Mouse (Mus musculus) limb, embryonic 13.5 days (tissue): ENCODE results near the gene Olfr633. TPM values are rescaled to one million over a fixed set of nuclear protein-coding genes. Genes with fewer than 3 reads are reported as not detected.
"Not testable (repeated sequence)": the region's sequence is repeated elsewhere in the genome, so short reads cannot be mapped to it uniquely, and the experiment has no call there.

Experiments used
- ATAC-seq: fragments of 200-750 bp; cut with Nextera tagmentation; 2 replicates; pipeline ENCODE4 v1.8.0; 2017; ENCODE audit warnings: low read depth, moderate number of reproducible peaks, moderate TSS enrichment; ENCODE audit not compliant: low FRiP score
- H3K27ac ChIP-seq: fragments of 300-500 bp; sonication (generic); 2 replicates; pipeline ENCODE4 v1.5.1; 2015; ENCODE audit warnings: inconsistent platforms, mild to moderate bottlenecking, moderate library complexity
- H3K27me3 ChIP-seq: fragments of 300-500 bp; sonication (generic); 2 replicates; pipeline ENCODE4 v1.6.1; 2015; ENCODE audit warnings: mild to moderate bottlenecking, inconsistent platforms
- H3K36me3 ChIP-seq: fragments of 300-500 bp; sonication (generic); 2 replicates; pipeline ENCODE4 v1.6.1; 2015; ENCODE audit warnings: inconsistent platforms, mild to moderate bottlenecking, moderate library complexity
- H3K4me1 ChIP-seq: fragments of 300-500 bp; sonication (generic); 2 replicates; pipeline ENCODE4 v1.6.1; 2015; ENCODE audit warnings: inconsistent platforms
- H3K4me2 ChIP-seq: fragments of 300-500 bp; sonication (generic); replicated peaks from 2 replicates; pipeline ENCODE4 v1.6.1; 2015; ENCODE audit warnings: inconsistent platforms, mild to moderate bottlenecking, moderate library complexity
- H3K4me3 ChIP-seq: fragments of 300-500 bp; sonication (generic); 2 replicates; pipeline ENCODE4 v1.5.1; 2015; ENCODE audit warnings: moderate library complexity, mild to moderate bottlenecking, inconsistent platforms
- H3K9ac ChIP-seq: fragments of 300-500 bp; sonication (generic); 2 replicates; pipeline ENCODE4 v1.6.1; 2015; ENCODE audit warnings: mild to moderate bottlenecking, inconsistent platforms
- H3K9me3 ChIP-seq: fragments of 300-500 bp; sonication (generic); 2 replicates; pipeline ENCODE4 v1.6.1; 2016; ENCODE audit warnings: inconsistent platforms
- WGBS: fragments of 180-500 bp; shearing (Covaris S2); methylation state at CpG from one replicate; pipeline ENCODE4 v1.1.7; 2015; 5-methylcytosine and 5-hydroxymethylcytosine counted together
- polyA plus RNA-seq: library from polyadenylated mRNA; unstranded; fragments of >200 nt; fragmentation: Nextera tagmentation; extraction: Ambion mirVana; gene quantifications from 2 replicates; pipeline ENCODE4 v1.2.1, GENCODE M21; 2015

Gene Olfr633
- polyA plus RNA-seq = not detected in 2 replicates

DNA sequence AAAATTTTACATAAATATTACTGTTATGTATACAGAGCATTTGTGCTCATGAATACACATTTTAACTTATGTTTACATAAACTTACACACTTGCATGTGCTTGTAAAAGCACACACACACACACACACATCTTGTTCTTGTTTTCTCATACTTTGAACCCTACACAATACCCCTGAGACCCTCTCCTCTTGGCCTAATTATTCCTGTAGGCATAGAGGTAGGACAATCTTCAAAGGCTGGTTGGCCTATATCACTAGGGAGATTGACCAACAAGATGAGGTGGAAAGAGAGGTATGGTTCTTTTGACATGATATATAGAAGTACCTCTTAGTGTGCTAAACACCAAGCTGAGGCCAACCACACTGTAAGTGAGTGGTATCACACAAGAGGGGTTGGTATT lies at the start of gene Olfr633:
Gene Olfr633 (plus strand): TSS at position 301 of the 400 bp plus-strand sequence.
- no peak for ATAC-seq

DNA sequence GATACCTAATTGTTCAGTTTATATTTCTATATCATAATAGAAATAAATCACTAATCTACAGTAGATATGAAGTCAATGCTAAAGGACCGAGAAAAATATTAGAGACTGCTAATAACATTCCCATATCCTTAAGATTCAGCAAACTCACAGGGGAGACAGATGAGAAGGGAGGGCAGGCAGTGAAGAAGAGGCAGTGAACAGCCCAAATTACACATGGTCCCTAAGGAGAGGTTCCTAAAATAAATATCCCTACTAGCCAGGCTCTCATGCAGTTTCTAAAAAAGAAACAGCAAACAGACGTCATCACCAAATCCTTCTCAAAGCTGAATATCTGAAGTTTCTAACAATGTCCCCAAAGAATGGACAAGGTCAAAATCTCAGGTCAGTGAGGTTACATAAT lies 41.0 kb upstream of the Olfr633 start, which contains the start of gene Olfr65:
Gene Olfr65 (plus strand): TSS at position 301 of the 400 bp plus-strand sequence.
- Histone ChIP-seq H3K4me2 (no peak within 1 kb of the TSS), H3K27ac (no peak within 1 kb of the TSS), H3K9ac (no peak within 1 kb of the TSS), H3K4me1 (no peaks in the 10 kb centered on the region), H3K9me3 (no peaks in the 10 kb centered on the region), H3K27me3 (no peaks in the 10 kb centered on the region), H3K4me3 (no peak within 1 kb of the TSS), H3K36me3 (no peaks in the 10 kb centered on the region)
- no peak for ATAC-seq
- 85% methylated on average over 2 of the region's 2 CpGs for WGBS

More for the DNA sequence above, at the start of gene Olfr633:
- no peaks in the 10 kb centered on the region for H3K4me1 ChIP-seq
- H3K9ac ChIP-seq = no peak within 1 kb of the TSS
- no peaks in the 10 kb centered on the region for H3K9me3 ChIP-seq
- H3K4me2 ChIP-seq = no peak within 1 kb of the TSS
- H3K4me3 ChIP-seq = no peak within 1 kb of the TSS
- no peak within 1 kb of the TSS for H3K27ac ChIP-seq
- no peaks in the 10 kb centered on the region for H3K27me3 ChIP-seq
- no peaks in the 10 kb centered on the region for H3K36me3 ChIP-seq

DNA sequence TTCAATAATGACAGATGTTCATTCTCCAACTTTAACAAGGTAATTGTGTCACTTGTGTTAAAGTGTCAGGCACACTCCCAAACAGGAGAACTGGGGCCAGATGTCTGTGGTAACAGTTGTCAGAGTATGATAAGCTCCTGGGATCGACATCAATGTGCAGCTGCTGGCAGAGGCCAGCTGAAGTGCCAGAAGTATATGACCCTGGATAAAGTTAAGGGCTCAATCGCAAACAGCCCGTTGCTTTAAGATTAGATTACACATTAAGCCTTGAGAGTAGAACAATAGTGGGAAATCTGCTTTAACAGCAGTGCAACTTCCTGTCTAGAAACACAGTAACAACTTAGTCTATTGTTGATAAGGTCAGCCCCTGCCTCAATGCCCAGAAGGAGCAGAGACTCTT lies 34.2 kb upstream of the Olfr633 start:
- Histone ChIP-seq H3K9me3 (no peaks in the 10 kb centered on the region), H3K4me3 (no peak overlapping the region), H3K9ac (no peak overlapping the region), H3K4me1 (no peaks in the 10 kb centered on the region), H3K36me3 (no peaks in the 10 kb centered on the region), H3K4me2 (no peak overlapping the region), H3K27ac (no peak overlapping the region), H3K27me3 (no peaks in the 10 kb centered on the region)
- ATAC-seq = no peak
- WGBS = 22% methylated on average over 3 of the region's 3 CpGs

DNA sequence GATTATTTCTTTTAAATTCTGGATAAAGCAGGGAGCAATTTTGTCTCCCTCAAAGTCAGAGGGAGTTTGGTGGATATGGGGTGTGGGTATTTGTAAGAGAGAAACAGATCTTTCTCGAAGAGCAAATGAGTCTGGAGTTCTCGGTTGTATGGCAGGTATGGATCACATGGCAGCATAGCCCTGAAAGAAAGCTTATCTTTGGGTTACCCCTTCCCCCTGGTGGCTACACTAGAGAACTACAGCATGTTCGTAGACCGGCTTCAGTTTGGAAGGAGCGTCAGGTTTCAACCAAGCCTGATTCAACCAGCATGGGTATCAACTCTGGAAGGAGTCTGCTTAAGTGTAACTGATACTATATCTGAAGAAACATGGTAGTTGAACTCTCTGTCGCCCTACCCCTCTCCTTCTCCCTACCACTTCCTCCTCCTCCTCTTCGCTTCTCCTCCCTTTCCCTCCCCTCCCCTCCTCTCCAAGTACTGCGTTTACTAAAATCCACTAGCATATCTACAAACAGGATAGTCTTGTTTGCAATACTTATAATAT lies 31.2 kb upstream of the Olfr633 start:
- H3K27ac ChIP-seq = no peak overlapping the region
- no peak overlapping the region for H3K4me2 ChIP-seq
- ATAC-seq = no peak
- H3K36me3 ChIP-seq = no peaks in the 10 kb centered on the region
- no peak overlapping the region for H3K4me3 ChIP-seq
- H3K27me3 ChIP-seq = no peaks in the 10 kb centered on the region
- no peaks in the 10 kb centered on the region for H3K4me1 ChIP-seq
- H3K9ac ChIP-seq = no peak overlapping the region
- H3K9me3 ChIP-seq = no peaks in the 10 kb centered on the region
- WGBS = 40% methylated on average over 8 of the region's 8 CpGs

DNA sequence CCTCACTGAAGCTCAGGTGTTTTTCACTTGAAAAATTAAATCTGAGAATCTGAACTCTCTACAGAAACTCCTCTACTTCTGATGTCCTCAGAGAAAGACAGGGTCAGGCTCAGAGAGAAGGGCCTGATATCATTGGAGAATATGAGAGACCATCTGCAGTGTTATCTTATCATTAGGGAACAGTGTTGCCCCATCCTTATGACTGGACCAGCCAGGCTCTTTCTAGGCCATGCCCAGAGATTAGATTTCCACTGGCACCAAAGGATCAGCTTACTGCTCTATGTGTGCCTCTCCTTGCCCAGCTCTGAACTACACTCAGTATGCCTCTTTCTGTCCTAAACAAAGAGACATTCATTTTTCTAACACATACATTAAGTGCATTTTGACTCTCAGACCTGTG lies 28.9 kb upstream of the Olfr633 start:
- H3K27me3 ChIP-seq = no peaks in the 10 kb centered on the region
- no peak overlapping the region for H3K4me3 ChIP-seq
- H3K9me3 ChIP-seq = no peaks in the 10 kb centered on the region
- H3K4me1 ChIP-seq = no peaks in the 10 kb centered on the region
- no peak overlapping the region for H3K4me2 ChIP-seq
- H3K27ac ChIP-seq = no peak overlapping the region
- no peaks in the 10 kb centered on the region for H3K36me3 ChIP-seq
- no peak for ATAC-seq
- no peak overlapping the region for H3K9ac ChIP-seq

GRCm38 (mm10) chr7:103928525-103928924 lies 15.7 kb upstream of the Olfr633 start, which contains the start of gene Olfr631:
Olfr631 (plus strand) TSS chr7:103928825.
- no peaks in the 10 kb centered on the region for H3K4me1 ChIP-seq
- no peak for ATAC-seq
- no peak within 1 kb of the TSS for H3K9ac ChIP-seq
- H3K36me3 ChIP-seq = no peaks in the 10 kb centered on the region
- no peak within 1 kb of the TSS for H3K4me2 ChIP-seq
- no peak within 1 kb of the TSS for H3K4me3 ChIP-seq
- no peaks in the 10 kb centered on the region for H3K27me3 ChIP-seq
- H3K9me3 ChIP-seq = no peaks in the 10 kb centered on the region
- no peak within 1 kb of the TSS for H3K27ac ChIP-seq

DNA sequence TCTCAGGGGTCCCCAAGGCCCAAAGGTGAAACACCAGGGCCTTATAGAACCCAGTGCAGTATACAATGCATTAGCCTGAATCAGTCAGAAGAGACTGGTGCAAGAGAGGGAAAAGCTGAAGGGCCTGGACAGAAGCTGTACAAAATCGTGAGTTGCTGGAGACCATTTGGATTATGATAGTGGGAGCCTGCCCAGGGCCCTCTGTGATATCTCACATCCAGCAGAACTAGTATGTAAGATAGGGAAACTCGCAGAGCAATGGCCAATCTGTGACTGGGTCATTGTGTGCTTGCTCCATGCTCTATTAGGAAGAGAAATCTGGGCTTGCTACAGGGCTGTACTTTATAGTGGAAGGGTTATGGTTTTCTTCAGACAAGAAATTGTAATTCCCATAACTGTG lies 10.0 kb upstream of the Olfr633 start, which contains the start of gene Olfr632:
Gene Olfr632 (plus strand): TSS at position 84 of the 400 bp plus-strand sequence.
- no peak for ATAC-seq
- Histone ChIP-seq H3K36me3 (no peaks in the 10 kb centered on the region), H3K4me1 (no peaks in the 10 kb centered on the region), H3K27ac (no peak within 1 kb of the TSS), H3K27me3 (no peaks in the 10 kb centered on the region), H3K4me2 (no peak within 1 kb of the TSS), H3K4me3 (no peak within 1 kb of the TSS), H3K9ac (no peak within 1 kb of the TSS), H3K9me3 (no peaks in the 10 kb centered on the region)
- 59% methylated on average over 2 of the region's 2 CpGs for WGBS

GRCm38 (mm10) chr7:103942730-103943129 lies 1.5 kb upstream of the Olfr633 start:
- ATAC-seq = no peak

GRCm38 (mm10) chr7:103966873-103967272 lies 22.6 kb downstream of the Olfr633 start:
- H3K9ac ChIP-seq, ATAC-seq, H3K9me3 ChIP-seq, H3K27me3 ChIP-seq, H3K27ac ChIP-seq, H3K4me1 ChIP-seq, H3K4me2 ChIP-seq, H3K36me3 ChIP-seq, H3K4me3 ChIP-seq: not testable (repeated sequence)
- WGBS = 94% methylated on average over 22 of the region's 22 CpGs

More at GRCm38 (mm10) chr7:103942730-103943129, 1.5 kb upstream of the Olfr633 start:
- Histone ChIP-seq H3K27ac (no peak overlapping the region), H3K27me3 (no peaks in the 10 kb centered on the region), H3K4me1 (no peaks in the 10 kb centered on the region), H3K9me3 (no peaks in the 10 kb centered on the region), H3K4me3 (no peak overlapping the region), H3K9ac (no peak overlapping the region), H3K36me3 (no peaks in the 10 kb centered on the region), H3K4me2 (no peak overlapping the region)
- WGBS = 38% methylated on average over 2 of the region's 2 CpGs

GRCm38 (mm10) chr7:103970852-103971251 lies 26.6 kb downstream of the Olfr633 start, which contains the start of gene Olfr635:
Olfr635 (plus strand) TSS chr7:103971152.
- Histone ChIP-seq H3K27me3 (no peaks in the 10 kb centered on the region), H3K27ac (no peak within 1 kb of the TSS), H3K36me3 (no peaks in the 10 kb centered on the region), H3K9me3 (no peaks in the 10 kb centered on the region), H3K4me2 (no peak within 1 kb of the TSS), H3K4me1 (no peaks in the 10 kb centered on the region), H3K9ac (no peak within 1 kb of the TSS), H3K4me3 (no peak within 1 kb of the TSS)
- 71% methylated on average over 1 of the region's 1 CpGs for WGBS
- ATAC-seq = no peak

DNA sequence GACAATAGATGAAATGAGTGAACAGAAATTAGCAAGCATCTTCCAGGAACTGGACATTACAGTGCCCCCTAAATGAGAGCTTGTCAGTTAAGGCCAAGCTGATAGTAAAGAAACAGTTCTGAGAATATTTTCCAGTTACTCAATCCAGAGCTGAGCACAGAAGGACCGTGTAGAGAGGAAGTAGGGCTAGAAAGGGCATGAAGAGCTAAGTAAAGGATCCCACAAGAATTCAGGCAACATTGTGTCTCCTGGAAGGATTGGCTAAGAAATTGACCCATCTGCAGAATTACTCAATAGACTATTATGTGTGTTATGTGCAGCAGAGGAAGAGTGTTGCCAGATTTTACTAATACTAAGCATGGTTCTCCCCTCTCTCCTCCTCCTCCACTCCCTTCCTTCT lies 27.5 kb downstream of the Olfr633 start:
- Histone ChIP-seq H3K4me2 (no peak overlapping the region), H3K9ac (no peak overlapping the region), H3K9me3 (no peaks in the 10 kb centered on the region), H3K4me3 (no peak overlapping the region), H3K27me3 (no peaks in the 10 kb centered on the region), H3K27ac (no peak overlapping the region), H3K36me3 (no peaks in the 10 kb centered on the region), H3K4me1 (no peaks in the 10 kb centered on the region)
- 59% methylated on average over 1 of the region's 1 CpGs for WGBS
- ATAC-seq = no peak

DNA sequence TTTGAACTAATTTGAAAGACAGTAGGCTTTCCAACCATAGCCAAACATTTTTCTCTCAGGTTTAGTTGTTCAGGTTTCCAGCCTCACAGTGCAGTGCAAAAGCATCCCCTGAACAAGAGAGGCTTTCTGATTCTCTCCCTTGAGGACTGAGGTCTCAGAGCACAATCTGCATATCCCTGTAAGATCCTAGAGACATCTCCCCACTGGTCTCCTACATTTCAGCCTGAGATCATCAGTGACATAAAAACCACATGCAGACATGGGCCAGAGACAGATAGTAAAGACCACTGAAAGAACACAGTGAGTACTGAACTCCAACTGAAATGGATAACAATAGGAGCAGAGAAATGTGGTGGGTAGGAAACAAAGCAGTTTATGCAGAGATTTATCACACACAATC lies 54.2 kb downstream of the Olfr633 start, which contains the start of gene Olfr638:
Gene Olfr638 (plus strand): TSS at position 301 of the 400 bp plus-strand sequence.
- ATAC-seq = no peak
- Histone ChIP-seq H3K4me3 (no peak within 1 kb of the TSS), H3K36me3 (no peaks in the 10 kb centered on the region), H3K4me2 (no peak within 1 kb of the TSS), H3K9me3 (no peaks in the 10 kb centered on the region), H3K27ac (no peak within 1 kb of the TSS), H3K4me1 (no peaks in the 10 kb centered on the region), H3K9ac (no peak within 1 kb of the TSS), H3K27me3 (no peaks in the 10 kb centered on the region)
